Mouse (Mus musculus) layer of hippocampus, postnatal 14 days (tissue): Measurements from ENCODE around the gene Gabbr2. TPM values are rescaled to one million over a fixed set of nuclear protein-coding genes. Genes with fewer than 3 reads are reported as not detected.

Experiments used
- DNase-seq, 2 experiments: peaks; one replicate each; pipeline ENCODE4 v3.0.0; 2021 to 2022; ENCODE audit warnings: low spot score in 2 of 2, mixed read lengths in 1 of 2
- long read RNA-seq, 2 experiments: library from polyadenylated mRNA; stranded (forward); transcript quantifications; one replicate each; pipeline ENCODE4 v2.0.0; 2021
- total RNA-seq, 2 experiments: library from RNA; stranded (reverse); gene quantifications; 2 replicates each; pipeline ENCODE4 v1.2.3; 2021

The Gabbr2 gene
- 100 to 1,000 TPM; 214 to 221 TPM for total RNA-seq
- long read RNA-seq, experiment 1, full-length matches to known transcripts: 70 of 110 reads
- long read RNA-seq, experiment 1, partial matches to known transcripts: 14 of 110 reads
- long read RNA-seq, experiment 1, other reads (novel, unspliced or antisense): 26 of 110 reads
- long read RNA-seq, experiment 2, full-length matches to known transcripts: 86 of 130 reads
- long read RNA-seq, experiment 2, partial matches to known transcripts: 37 of 130 reads
- long read RNA-seq, experiment 2, other reads (novel, unspliced or antisense): 7 of 130 reads

DNA sequence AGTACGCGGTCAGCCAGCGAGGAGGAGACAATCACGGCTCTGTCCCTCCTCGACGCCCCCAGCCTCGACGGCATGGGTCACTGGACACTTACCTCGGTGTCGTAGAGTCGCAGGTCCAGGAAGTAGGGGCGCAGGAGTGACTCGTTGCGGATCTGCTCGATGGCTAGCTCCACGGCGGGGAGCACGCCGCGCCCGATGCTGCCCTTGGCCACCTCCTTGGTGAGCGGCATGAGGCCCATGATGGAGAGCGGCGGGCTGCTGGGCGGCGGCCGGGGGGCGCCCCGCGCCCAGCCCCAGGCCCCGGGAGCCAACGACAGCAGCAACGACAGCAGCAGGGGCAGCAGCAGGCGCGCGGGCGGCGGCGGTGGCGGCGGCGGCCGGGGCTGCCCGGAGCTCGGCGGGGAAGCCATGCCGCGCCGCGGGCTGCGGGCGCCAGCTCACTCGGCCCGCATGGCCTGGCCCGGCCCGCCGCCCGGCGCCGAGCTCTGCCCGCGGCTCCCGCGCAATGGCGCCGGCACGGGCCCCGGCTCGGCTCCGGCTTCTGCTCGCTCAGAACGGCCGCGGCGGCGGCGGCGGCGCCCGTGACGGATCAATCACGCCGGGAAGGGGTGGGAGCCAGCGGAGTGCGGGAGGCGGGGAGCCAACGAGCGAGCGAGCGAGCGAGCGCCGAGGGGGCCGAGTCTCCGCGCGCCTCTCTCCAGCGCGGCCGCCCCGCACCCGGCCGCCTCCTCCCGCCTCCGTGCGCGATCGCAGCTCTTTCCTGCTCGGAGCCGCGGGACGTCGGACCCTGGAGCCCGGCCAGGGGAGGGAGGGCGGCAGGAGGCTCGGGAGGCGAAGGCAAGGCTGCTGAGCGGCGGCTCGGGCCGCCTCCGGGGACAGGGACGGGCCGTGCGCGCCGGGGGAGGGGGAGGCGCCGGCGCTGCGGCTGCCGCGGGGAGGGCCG is at the start of gene Gabbr2:
Gene Gabbr2, minus strand, starts transcription at position 858 of the 943 bp plus-strand sequence.
- DNase-seq: peak; percentile 68 to 76

DNA sequence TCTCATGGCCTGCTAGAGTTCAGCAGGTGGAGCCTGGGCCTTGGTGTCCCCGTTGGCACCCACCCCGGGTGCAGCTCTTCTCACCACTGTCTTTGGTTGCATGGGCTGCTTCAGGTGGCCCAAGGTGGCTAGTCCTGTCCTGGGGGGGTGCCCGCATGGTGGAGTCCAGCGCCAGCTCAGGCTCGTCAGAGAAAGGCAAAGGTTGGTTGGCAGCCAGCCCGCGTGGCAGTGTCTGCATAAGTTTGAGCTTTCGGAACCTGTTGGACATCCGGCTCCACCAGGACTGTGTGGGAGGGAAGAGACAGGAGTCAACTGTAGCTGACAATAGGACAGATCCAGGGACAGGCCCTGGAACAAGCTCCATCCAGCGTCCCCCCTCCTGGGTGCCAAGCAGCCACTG is 47.9 kb upstream of the Gabbr2 start:
- no peak for DNase-seq

DNA sequence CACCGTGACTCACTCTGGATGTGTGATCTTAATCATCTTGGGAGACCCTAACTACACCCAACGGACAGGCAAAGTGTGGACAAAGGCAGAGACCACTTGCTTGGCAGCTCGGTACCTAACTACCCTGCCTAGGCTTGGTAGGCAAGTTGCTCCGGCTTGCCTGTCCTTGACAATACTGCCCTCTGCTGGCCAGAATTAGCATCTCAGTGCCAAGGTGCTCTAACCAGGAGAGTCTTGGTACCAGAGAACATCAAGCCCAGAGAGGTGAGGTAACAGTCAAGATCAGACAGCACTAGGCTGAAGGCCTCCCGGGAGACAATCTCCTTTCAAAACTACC is 45.6 kb upstream of the Gabbr2 start:
- DNase-seq: peak; percentile 75 to 79

DNA sequence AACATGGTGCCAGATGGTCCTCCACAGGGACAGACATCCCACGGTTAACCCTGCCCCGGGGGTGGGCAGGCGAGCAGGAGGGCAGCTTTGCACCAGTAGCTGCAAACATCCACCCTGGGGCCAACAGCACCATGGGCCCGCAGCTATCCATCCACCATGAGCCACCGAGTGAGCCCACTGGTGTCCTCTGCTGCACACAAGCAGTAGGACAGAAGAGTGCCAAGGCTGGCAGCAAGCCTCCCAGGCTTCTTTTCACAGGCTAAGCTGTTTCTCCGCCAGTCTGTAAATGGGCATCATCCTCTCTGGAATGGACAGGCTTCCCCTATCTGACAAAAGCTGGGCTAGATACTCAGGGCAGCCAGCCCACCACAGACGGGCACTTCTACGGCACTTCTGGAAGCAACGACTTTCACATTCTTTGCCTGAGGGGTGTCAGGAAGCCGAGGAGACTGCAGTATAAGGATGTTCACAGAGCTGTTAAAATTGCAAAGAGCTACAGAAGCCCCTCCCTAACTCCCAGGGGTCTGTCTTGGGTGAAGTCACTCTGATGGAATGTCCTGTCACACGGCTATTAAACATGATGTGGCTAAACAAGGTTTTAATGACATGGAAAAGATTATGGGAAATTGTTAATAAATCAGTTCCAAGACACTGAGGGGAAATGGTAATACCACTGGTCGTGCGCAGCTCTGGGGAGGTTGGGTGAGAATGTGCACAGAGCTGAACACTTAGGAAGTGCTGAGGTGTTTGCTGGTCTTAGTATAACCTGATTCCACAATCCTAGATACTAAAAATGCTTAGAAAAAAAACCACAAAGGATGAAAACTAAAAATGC is 45.0 kb upstream of the Gabbr2 start:
- peak in 1 of 2 experiments; percentile 31 for DNase-seq

DNA sequence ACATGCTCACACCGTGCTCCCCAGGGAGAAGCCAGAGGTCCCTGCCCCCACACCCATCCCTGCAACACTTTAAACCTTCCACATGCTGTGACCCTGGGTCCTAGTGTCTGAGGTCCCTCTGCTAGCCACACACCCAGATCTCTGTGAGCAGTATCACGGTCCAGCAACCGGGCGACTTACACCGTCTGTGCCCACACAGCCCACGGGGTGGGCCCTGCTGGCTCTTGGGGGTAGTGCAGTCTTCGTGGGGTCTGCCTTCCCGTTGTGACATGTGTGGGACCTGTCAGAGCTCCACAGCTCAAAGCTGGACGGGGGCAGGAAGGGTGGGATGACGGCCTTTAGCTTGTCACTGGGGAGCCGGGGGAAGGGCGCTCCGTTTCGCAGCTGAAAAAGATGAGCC is 43.9 kb upstream of the Gabbr2 start:
- DNase-seq: no peak

DNA sequence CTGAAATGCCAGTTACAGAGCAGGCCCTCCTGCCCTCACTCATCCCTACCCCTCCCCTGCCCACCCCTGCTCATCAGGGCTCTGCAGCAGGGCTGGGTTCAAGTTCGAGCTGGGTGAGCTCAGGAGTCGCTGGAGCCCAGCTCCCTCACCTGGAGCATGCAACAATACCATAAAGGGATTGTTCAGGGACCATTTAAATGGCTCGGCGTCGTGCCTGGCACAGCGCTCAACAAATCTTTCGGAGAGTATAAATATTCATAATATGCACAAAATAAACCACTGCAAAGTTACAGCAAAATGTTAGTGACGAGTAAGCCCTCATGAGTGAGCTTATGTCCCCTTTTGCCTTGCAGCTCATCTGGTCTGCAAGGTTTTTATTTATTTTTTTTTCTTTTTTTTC is 40.5 kb upstream of the Gabbr2 start:
- DNase-seq: no peak

DNA sequence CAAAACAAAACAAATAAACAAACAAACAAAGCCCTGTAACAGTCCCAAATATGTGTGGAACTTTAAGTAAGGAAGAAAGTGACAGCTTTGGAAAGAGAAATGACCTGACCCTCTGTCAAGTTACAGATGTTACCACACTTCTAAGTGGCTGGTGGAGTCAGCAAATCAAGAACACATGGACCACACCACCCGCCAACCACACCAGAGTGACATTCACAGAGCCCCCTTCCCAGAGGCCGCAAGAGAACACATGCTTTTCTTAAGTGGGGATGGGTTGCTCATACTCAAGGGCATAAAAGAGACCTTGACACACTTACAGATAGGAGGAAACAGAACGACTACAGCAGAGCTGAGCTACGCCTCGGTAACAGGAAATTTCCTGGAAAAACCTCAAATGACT is 37.1 kb upstream of the Gabbr2 start:
- DNase-seq: no peak

DNA sequence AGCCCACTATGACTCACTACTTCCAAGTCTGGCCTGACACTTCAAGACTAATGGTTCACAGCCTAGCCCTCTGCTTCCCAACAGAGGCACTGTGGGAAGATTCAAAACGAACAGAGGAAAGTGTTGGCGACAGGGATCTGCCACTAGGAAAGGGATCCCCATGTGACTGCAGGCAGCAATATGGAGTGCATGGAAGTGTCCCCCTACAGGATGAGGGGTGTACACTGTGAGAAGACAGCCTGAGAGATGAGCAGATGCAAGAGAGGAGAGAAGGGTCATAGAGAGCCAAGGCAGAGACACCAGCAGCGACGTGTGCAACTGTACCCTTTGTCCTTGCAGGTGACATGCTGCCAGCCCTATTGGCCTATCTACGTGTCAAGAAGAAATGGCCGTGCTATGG is 32.3 kb upstream of the Gabbr2 start:
- no peak for DNase-seq

DNA sequence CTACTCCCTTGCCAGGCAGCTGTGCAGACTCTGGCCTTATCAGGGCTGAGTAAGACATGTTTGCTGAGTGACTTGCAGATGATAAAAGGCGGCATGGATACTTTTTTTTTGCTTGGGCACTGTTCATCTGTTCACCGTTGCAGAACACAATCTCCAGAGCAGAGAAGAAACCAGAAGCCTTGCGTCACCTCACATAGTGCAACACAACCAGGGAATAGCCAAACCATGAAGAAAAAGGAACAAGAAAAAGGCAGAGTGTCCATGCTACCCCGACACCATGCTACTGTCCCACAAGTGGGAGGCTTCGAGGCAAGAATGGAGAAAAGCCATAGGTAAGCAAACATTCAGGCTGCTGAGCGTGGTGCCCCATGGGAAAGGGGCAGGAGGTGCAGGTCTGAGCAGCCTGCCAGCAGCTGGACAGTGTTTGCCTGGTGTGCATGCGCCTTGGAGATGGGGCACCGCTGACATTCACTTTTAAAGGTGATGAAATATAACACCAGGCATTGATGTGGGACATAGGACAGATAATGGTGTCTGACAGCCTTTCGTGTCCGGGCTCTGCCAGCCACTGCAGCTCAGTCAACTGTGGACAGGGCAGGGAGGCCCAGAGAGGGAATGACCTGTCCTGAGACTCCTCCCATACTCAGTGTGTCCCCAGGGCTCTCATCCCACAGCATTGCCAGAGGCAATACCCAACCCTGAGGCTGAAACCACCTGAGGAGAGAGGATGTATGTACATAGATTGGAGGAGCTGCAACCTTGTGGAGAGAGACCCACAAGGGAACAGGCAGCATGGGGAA is 31.3 kb upstream of the Gabbr2 start:
- no peak for DNase-seq

DNA sequence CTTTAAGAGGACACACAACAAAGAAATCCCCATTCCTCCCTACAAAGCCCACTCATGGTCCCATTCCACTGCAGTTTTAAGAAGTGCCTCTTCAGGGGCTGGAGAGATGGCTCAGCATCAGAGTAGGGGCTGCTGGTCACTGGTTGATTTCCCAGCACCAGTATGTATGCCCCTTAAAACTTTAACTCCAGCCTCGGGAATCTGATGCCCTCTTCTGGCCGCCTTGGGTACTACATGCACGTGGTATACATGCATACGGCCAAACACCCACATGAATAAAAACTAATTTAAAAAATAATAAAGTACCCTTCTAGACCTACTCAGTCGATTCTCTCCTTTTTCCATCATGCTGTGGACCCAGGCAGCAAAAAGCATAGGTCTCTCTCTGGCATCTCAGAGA is 28.9 kb upstream of the Gabbr2 start:
- peak; percentile 48 to 52 for DNase-seq

DNA sequence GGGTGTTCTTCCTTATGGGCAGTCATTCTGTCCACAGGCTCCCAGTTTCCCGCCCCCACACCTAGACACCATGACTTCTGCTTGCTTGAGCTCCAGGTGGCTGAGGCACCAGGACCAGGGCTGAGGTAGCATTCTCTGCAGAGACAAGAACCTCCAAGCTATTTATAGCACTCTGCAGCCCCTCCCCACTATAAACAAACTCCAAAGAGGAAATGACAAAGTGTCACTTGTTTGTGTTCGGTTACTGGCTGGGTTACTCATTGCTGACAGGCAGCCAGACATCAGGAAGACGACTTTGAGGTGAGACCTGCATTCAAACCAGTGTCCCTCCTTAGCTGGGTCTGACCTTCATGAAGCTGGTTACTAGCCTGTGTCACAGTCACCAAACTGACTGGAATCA is 23.5 kb upstream of the Gabbr2 start:
- no peak for DNase-seq

DNA sequence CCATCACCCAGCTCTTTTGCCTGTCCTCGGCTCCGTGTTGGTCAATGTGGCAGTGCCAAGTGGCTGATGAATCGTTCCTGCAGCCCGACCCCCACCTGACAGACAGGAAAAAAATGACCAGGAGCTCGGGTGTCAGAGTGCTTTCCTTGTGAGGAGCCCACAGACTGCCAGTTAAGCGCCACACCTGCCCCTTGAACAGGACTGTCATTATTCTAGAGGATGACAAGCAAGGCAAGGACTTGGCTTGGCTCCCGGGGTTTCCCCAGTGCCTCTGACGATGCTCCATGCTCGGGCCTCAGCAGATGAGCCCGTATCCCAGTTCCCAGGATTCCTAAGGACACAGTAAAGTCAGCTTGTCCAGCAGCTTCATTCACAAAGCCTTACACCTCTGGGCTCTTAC is 20.8 kb upstream of the Gabbr2 start:
- peak in 1 of 2 experiments; percentile 45 for DNase-seq

DNA sequence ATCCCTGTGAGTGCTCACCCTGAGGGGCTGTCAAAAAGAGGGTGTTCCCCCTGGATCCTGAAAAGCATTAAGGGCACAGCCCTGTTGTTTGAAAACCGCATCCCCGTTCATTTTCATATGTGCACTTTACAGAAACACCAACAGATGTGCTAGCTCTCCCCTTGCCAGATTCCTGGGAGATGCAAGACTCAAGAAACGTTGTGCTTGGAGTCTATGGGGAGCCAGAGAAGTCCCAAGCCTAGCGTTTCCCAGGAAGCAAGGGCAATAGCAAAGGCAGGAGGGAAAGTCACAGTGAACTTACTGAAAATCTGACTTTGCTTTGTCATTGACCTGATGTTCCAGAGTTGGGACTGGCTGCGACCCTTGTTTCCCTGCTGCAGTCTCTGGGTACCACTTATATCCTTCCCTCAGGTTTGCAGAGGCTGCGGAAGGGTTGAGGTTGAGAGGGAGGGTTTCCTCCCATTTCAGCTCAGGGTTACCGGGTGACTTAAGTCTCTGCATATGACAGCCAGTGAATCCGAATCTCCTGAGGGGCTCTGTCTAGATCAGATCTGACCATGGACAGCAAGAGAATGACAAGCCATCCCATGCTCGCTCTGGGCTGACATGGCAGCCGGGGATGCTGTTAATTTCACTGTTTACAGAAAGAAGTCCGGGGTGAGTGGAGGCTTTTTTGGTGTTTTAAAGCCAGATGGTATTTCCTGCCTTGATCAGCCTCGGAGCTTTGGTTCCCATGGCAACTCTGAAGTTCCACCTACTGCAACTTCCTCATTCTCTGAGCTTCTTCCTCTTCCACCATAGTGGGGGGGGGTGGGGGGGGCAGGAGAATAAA is 18.9 kb upstream of the Gabbr2 start:
- peak; percentile 45 to 75 for DNase-seq

DNA sequence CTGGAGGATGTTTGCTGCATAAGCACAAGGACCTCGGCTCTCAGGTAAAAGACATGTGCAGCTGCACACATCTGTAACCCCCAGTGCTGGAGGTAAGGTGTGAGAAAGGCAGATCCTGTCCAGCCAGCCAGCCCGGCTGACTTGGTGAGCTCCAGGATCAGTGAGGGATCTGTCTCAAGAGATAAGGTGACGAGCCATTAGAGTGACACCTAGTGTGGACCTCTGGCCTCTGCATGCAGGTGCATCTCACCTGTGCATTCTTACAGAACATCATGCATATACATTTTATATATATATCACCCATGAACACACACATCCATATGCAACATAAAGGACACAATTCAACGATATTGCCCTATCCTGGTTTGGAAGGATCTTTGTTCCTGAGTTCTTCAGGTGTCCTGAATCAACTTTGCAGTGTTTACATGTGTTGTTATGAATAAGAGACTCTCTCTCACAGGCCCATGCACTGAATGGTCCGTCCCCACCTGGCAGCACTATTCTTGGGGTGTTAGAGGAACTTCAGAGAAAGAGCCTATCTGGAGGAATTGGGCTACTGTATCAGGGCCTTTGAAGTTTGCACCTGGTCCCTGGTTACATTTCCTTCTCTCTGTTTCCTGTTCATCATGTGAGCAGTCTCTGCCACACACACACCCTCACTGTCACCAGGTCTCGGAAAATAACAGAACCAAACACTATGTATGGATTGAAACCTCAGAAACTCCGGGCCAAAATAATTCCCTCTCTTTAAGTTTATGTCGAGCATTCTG is 9.1 kb upstream of the Gabbr2 start:
- no peak for DNase-seq

DNA sequence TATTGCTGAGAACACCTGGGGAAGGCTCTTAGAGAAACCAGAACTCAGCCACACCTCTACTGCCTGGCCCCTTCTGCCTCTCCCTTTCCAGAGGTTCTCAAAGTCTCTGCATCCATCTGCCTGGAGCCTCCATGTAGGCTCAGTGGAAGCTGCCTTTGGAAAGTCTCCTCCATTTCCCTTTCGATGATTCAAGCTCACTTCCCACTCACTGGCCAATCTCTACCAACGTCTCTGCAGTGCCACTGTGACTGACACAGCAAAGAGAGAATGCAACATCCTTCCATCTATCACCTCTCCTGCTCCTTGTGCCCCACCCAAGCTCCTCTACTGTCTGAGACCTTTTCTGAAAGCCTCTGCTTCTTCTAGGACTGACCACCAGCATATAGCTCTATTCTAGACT is 6.3 kb upstream of the Gabbr2 start:
- DNase-seq: no peak

DNA sequence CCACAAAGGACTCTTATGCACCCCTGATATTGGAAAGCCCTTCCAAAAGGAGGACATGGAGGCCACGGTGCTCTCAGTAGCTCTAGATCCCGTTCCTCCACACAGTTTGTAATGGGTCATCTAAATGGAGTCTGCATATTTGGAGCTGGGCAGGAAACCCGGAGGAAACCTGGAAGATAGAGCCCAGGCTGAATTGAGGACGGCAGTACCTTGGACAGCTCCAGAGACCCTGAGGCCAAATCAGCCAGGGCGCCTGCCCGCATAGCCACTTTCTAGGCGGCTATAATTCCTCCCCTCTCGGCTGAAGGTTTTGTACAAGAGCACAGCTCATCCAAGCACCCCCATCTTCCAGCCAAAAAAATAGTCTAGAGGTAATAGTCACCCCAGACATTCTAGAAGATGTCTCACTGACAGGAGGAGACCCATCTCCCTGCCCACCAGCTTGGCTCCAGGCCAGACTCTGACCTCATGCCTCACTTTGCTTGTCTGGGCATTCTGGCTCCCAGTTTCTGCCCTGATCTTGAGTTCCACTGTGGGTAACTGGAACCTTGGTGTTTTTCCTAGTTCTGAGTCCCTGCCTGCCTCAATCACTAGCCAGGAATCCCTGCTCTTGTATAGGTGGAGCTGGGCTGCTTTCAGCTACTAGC is 1.3 kb upstream of the Gabbr2 start:
- DNase-seq: peak in 1 of 2 experiments; percentile 24

DNA sequence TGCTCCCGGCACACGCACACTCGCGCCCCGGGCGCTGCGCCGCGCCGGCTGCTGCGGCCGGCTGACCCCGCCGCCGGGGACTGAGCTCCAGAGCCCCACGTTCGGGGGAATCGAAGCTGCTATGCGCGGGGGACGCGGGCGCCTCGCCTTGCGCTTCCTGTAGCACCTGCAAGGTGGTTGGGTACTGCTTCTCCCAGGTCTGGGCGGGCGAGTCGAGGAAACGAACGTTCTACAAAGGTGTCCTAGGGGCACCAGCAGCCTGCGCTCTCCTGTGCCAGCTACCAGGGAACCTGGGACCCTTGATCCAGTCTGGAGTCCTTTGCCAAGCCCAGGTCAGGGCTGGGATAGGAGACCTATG is 265 bp upstream of the Gabbr2 start:
- DNase-seq: no peak

DNA sequence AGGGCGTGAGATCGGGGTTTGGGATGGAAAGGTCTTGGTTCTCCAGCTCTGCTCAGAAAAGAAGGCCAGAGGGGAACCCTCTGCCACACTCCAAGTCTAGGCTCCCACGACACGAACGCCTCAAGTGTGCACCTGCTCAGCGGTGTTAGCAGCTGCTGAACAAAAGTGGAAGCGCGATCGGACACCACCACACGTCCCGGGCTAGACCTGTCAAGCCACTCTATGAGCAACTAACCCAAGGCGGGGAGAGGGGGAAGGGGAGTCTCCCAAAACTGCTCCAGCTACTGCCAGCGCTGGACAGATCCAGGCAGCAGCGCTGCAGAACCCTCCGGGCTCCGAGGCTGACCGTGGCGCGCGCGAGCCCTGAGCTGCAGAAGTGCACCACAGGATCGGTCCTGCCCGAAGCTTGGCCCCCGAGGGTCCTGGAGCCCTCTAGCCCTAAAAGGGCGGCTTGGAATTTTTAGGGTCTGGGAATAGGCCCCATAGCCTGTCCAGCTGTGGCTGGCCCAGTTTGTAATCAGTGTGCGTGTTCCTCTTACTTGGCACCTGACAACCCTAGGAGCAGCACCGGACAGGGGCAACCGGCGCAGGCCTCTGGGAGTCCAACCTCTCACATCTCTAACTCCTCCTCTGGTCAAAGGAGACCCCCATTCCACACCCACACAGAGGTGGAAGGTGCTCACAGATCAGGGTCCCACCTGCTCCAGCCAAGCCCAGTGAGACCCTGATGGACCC is 1.2 kb downstream of the Gabbr2 start:
- DNase-seq: peak in 1 of 2 experiments; percentile 38
